ENCODE assay signal across 12 mouse cellular contexts in the genomic region with DNA sequence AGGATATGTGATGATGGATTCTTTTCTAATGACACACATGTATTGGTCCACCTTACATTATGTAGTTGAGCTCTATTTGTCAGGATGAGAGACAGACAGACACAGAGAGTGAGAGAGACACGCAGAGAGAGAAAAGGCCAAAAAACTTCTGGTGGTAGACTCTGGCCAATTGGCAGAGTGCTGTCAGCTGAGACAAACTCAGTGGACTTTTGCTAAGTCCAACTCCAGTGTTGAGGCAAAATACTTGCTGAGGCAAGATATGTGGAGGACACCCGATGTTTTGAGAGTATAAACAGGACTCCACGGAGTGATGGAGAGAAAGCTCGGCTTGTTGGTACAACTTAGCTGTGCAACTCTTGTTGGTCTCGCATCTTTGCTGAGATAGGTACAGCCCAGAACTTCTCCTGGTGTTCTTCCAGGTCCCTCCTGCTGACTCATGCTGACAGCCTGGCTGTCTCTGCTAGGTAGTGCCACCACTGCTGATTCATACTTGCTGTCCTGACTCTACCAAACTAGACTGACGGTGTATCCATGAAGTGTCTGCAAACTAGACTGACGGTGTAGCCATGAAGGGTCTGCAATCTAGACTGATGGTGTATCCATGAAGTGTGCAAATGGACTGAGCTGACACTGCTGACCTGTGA. TPM values are rescaled to one million over a fixed set of nuclear protein-coding genes. Genes with fewer than 3 reads are reported as not detected.
A peak's percentile ranks its signal among the peaks of the same experiment; 100 is the strongest.
DNase-seq lines count a peak whose midpoint lies in the region; ATAC-seq lines count a peak whose summit lies in the region.
"Had no signal": no experiment of that assay in that cellular context is flagged by ENCODE, and none has a peak within 500 bp of the region (broad histone marks: within the 10 kb centered on the region; RNA-seq: fewer than 3 reads in every experiment).

No protein-coding gene starts in this region.

- H3K9ac ChIP-seq in liver, embryonic 15.5 days, result no peak overlapping the region
- no peak overlapping the region for H3K9ac ChIP-seq in forebrain, embryonic 12.5 days
- H3K9ac ChIP-seq: hindbrain, embryonic 14.5 days; neural tube, embryonic 12.5 days had no signal

- H3K27me3 ChIP-seq in megakaryocyte, embryonic 14.5 days (replicated peaks), result no peaks in the 10 kb centered on the region
- no peaks in the 10 kb centered on the region for H3K27me3 ChIP-seq in liver, embryonic 15.5 days
- no peaks in the 10 kb centered on the region for H3K27me3 ChIP-seq in forebrain, embryonic 12.5 days
- H3K27me3 ChIP-seq: neural tube, embryonic 12.5 days had no signal

- H3K4me1 ChIP-seq in megakaryocyte, embryonic 14.5 days, result peaks cover 42% of the 10 kb centered on the region
- peaks cover 20% of the 10 kb centered on the region for H3K4me1 ChIP-seq in liver, embryonic 15.5 days (replicated peaks)
- no peaks in the 10 kb centered on the region for H3K4me1 ChIP-seq in forebrain, embryonic 12.5 days
- H3K4me1 ChIP-seq: neural tube, embryonic 12.5 days had no signal

- H3K4me3 ChIP-seq in megakaryocyte, embryonic 14.5 days (replicated peaks), result peak overlapping the region; percentile 54
- no peak overlapping the region for H3K4me3 ChIP-seq in liver, embryonic 15.5 days (replicated peaks)
- H3K4me3 ChIP-seq in forebrain, embryonic 12.5 days (replicated peaks), result no peak overlapping the region
- H3K4me3 ChIP-seq: neural tube, embryonic 12.5 days had no signal

- intact Hi-C loops in gastrocnemius, postnatal 14 days (cut with DNase I; ENCODE audit: low total_unique reads), result no loop called here

- H3K27ac ChIP-seq in liver, embryonic 15.5 days (replicated peaks), result peak overlapping the region; percentile 86
- no peak overlapping the region for H3K27ac ChIP-seq in forebrain, embryonic 12.5 days
- H3K27ac ChIP-seq: hindbrain, embryonic 14.5 days; neural tube, embryonic 12.5 days had no signal

- ATAC-seq in megakaryocyte, adult 5-6 weeks (ENCODE audit: poor library complexity, severe bottlenecking), result no peak
- peak; percentile 93 for ATAC-seq in liver, embryonic 15.5 days (ENCODE audit: insufficient read depth)
- no peak for ATAC-seq in forebrain, embryonic 12.5 days (ENCODE audit: low FRiP score)

- no peaks in the 10 kb centered on the region for H3K9me3 ChIP-seq in megakaryocyte, embryonic 14.5 days
- H3K9me3 ChIP-seq in liver, embryonic 15.5 days (replicated peaks), result no peaks in the 10 kb centered on the region
- no peaks in the 10 kb centered on the region for H3K9me3 ChIP-seq in forebrain, embryonic 12.5 days
- H3K9me3 ChIP-seq: neural tube, embryonic 12.5 days had no signal

- DNase-seq in gastrocnemius, postnatal 25 days, result peak; percentile 30
- no peak for DNase-seq in gastrocnemius, postnatal 14 days
- peak; percentile 51 for DNase-seq in c-Kit-positive CD71-positive TER-119-positive erythroid progenitor cells, embryonic 14.5 days (ENCODE audit: low spot score)
- DNase-seq in thymus, postnatal 14 days, result no peak
- DNase-seq: gastrocnemius, postnatal 36 days; layer of hippocampus, adult 9-11 months had no signal

- H3K36me3 ChIP-seq in megakaryocyte, embryonic 14.5 days (replicated peaks; ENCODE audit: low read length), result peaks cover 61% of the 10 kb centered on the region
- peaks cover 50% of the 10 kb centered on the region for H3K36me3 ChIP-seq in liver, embryonic 15.5 days (replicated peaks)
- H3K36me3 ChIP-seq in forebrain, embryonic 12.5 days (replicated peaks), result peaks cover 22% of the 10 kb centered on the region

- H3K4me2 ChIP-seq in liver, embryonic 15.5 days, result peak overlapping the region; percentile 34; the same call in 1 of the 2 replicates
- H3K4me2 ChIP-seq in forebrain, embryonic 12.5 days, result no peak overlapping the region
- H3K4me2 ChIP-seq: hindbrain, embryonic 14.5 days; neural tube, embryonic 12.5 days had no signal

- 71% methylated on average over 7 of the region's 7 CpGs for WGBS in liver, embryonic 15.5 days (ENCODE audit: insufficient replicate concordance)
- 94% methylated on average over 7 of the region's 7 CpGs for WGBS in forebrain, embryonic 12.5 days

RNA-seq across cellular contexts. Expression of gene Scaf11, which starts 11.9 kb away (rescaled TPM):
- 10 to 100 TPM; 29.2 to 33.1 TPM for total RNA-seq in gastrocnemius, postnatal 25 days (2021)
- 10 to 100 TPM; 32.5 to 34.2 TPM for total RNA-seq in gastrocnemius, postnatal 14 days (2021)
- 7.2 and 14.6 TPM in 2 replicates for polyA plus RNA-seq in megakaryocyte, embryonic 14.5 days (2012; ENCODE audit: insufficient read depth, low replicate concordance)
- total RNA-seq in megakaryocyte, adult 5-6 weeks (2015), result 81.0 and 82.3 TPM in 2 replicates
- total RNA-seq in megakaryocyte, adult 5-6 weeks (2017), result 96.7 and 113 TPM in 2 replicates
- polyA plus RNA-seq in liver, embryonic 15.5 days (2015; fragmentation: Nextera tagmentation; extraction: Ambion mirVana), result 37.8 and 40.1 TPM in 2 replicates
- polyA plus RNA-seq in forebrain, embryonic 12.5 days (2016; fragmentation: Nextera tagmentation; extraction: Ambion mirVana), result 95.8 and 98.0 TPM in 2 replicates

Comparison
In these comparisons a context has a peak if more than half of its experiments do, and no peak if none do; other contexts are left out.
1. DNase-seq: peak in gastrocnemius, postnatal 25 days (single experiment) and c-Kit-positive CD71-positive TER-119-positive erythroid progenitor cells, embryonic 14.5 days (single experiment); none in gastrocnemius, postnatal 14 days (single experiment) and thymus, postnatal 14 days (single experiment).